Mouse (Mus musculus) kidney, postnatal 10 days (tissue): ENCODE measurements at regions not wholly inside any gene's neighbourhood (a gene's known extent, or its start where the extent isn't known, plus 50 kb on each side); places are given as distances from the start of the nearest gene placed in this dataset.
"Not testable (repeated sequence)": the region's sequence is repeated elsewhere in the genome, so short reads cannot be mapped to it uniquely, and the experiment has no call there.

Experiments
- DNase-seq: peaks from one replicate; pipeline ENCODE4 v3.0.0; 2021; ENCODE audit warnings: mixed read lengths

- not testable (repeated sequence) for DNase-seq
Observed at GRCm38 (mm10) chr7:59797212-59797611, 207.6 kb downstream of the Snurf start.

GRCm38 (mm10) chr7:59769749-59770148 is 235.1 kb downstream of the Snurf start:
- not testable (repeated sequence) for DNase-seq

GRCm38 (mm10) chr7:59768641-59769040 is 236.2 kb downstream of the Snurf start:
- DNase-seq = peak; percentile 2

GRCm38 (mm10) chr7:59767325-59767724 is 237.5 kb downstream of the Snurf start:
- DNase-seq = peak; percentile 3
